Mouse (Mus musculus) MEL (cell line): Measurements from ENCODE around the gene Saa4. TPM values are rescaled to one million over a fixed set of nuclear protein-coding genes. Genes with fewer than 3 reads are reported as not detected.
"Not testable (repeated sequence)": the region's sequence is repeated elsewhere in the genome, so short reads cannot be mapped to it uniquely, and the experiment has no call there.

ENCODE experiments used
- DNase-seq: peaks from one replicate; pipeline ENCODE4 v3.0.0; 2011; ENCODE audit warnings: low read depth, low spot score
- H3K27ac ChIP-seq: 2 replicates; pipeline ENCODE4 v1.5.1; 2012; ENCODE audit warnings: low read depth, mild to moderate bottlenecking, control low read depth, low read length, moderate library complexity; ENCODE audit not compliant: control insufficient read depth
- H3K27me3 ChIP-seq, 2 experiments: fragments of 150-350 bp in 1 of 2; sonication (generic) in 1 of 2; 2 replicates each; pipeline ENCODE4 v1.6.1; 2012; ENCODE audit warnings: low read length in 2 of 2, mild to moderate bottlenecking in 2 of 2, improper control_type of control experiment in 1 of 2, moderate library complexity in 1 of 2; ENCODE audit not compliant: insufficient read depth in 2 of 2, control insufficient read depth in 1 of 2
- H3K36me3 ChIP-seq, 2 experiments: 2 replicates each; pipeline ENCODE4 v1.6.1; 2012 to 2014; ENCODE audit warnings: low read length in 2 of 2, improper control_type of control experiment in 1 of 2, inconsistent platforms in 1 of 2, mild to moderate bottlenecking in 1 of 2; ENCODE audit not compliant: insufficient read depth in 2 of 2, control insufficient read depth in 1 of 2
- H3K4me1 ChIP-seq, 2 experiments: fragments of 150-350 bp in 1 of 2; sonication (generic) in 1 of 2; 2 replicates each; pipeline ENCODE4 v1.6.1; 2012; ENCODE audit warnings: low read length in 2 of 2, improper control_type of control experiment in 1 of 2, mild to moderate bottlenecking in 1 of 2; ENCODE audit not compliant: insufficient read depth in 2 of 2, control insufficient read depth in 1 of 2
- H3K4me3 ChIP-seq, 2 experiments: fragments of 150-350 bp in 1 of 2; sonication (generic) in 1 of 2; 2 replicates each; pipeline ENCODE4 v1.5.1; 2012; ENCODE audit warnings: low read depth in 2 of 2, low read length in 2 of 2, mild to moderate bottlenecking in 2 of 2, moderate library complexity in 2 of 2, control low read depth in 1 of 2, improper control_type of control experiment in 1 of 2; ENCODE audit not compliant: control insufficient read depth in 1 of 2, insufficient read depth in 1 of 2
- H3K79me2 ChIP-seq: 2 replicates; pipeline ENCODE4 v1.6.1; 2012; ENCODE audit warnings: mild to moderate bottlenecking, low read length, moderate library complexity; ENCODE audit not compliant: control insufficient read depth, poor library complexity, insufficient read depth
- H3K9ac ChIP-seq: 2 replicates; pipeline ENCODE4 v1.6.1; 2012; ENCODE audit warnings: low read depth, mild to moderate bottlenecking, control low read depth, low read length, moderate library complexity; ENCODE audit not compliant: control insufficient read depth, poor library complexity, severe bottlenecking
- H3K9me3 ChIP-seq: fragments of 150-350 bp; sonication (generic); replicated peaks from 2 replicates; pipeline ENCODE4 v1.6.1; 2012; ENCODE audit warnings: mild to moderate bottlenecking, low read length, improper control_type of control experiment, moderate library complexity; ENCODE audit not compliant: insufficient read depth
- BHLHE40 ChIP-seq: IDR thresholded peaks from 2 replicates; pipeline ENCODE4 v1.6.1; 2012; ENCODE audit warnings: low read depth, mild to moderate bottlenecking, inconsistent platforms, low read length, improper control_type of control experiment, borderline replicate concordance
- CHD1 ChIP-seq: IDR thresholded peaks from 2 replicates; pipeline ENCODE4 v1.6.1; 2012; ENCODE audit warnings: low read depth, mild to moderate bottlenecking, inconsistent platforms, low read length, improper control_type of control experiment
- CTCF ChIP-seq, 3 experiments: IDR thresholded peaks in 2 of 3; conservative IDR thresholded peaks in 1 of 3; 2 replicates each; pipeline ENCODE4 v1.5.1; 2011 to 2012; ENCODE audit warnings: low read length in 3 of 3, low read depth in 2 of 3, mild to moderate bottlenecking in 2 of 3, improper control_type of control experiment in 1 of 3, inconsistent platforms in 1 of 3, mixed read lengths in 1 of 3, moderate library complexity in 1 of 3; ENCODE audit not compliant: control insufficient read depth in 1 of 3, insufficient read depth in 1 of 3, poor library complexity in 1 of 3, severe bottlenecking in 1 of 3
- ELF1 ChIP-seq: IDR thresholded peaks from 2 replicates; pipeline ENCODE4 v1.6.1; 2014; ENCODE audit warnings: low read depth, mild to moderate bottlenecking, inconsistent platforms, low read length, improper control_type of control experiment, moderate library complexity
- EP300 ChIP-seq, 2 experiments: IDR thresholded peaks; 2 replicates each; pipeline ENCODE4 v1.6.1; 2011; ENCODE audit warnings: improper control_type of control experiment in 2 of 2, low read length in 2 of 2, low read depth in 1 of 2, mild to moderate bottlenecking in 1 of 2
- GABPA ChIP-seq: IDR thresholded peaks from 2 replicates; pipeline ENCODE4 v1.6.1; 2012; ENCODE audit warnings: low read depth, mild to moderate bottlenecking, inconsistent platforms, low read length, improper control_type of control experiment, moderate library complexity
- HCFC1 ChIP-seq: IDR thresholded peaks from 2 replicates; pipeline ENCODE4 v1.6.1; 2012; ENCODE audit warnings: low read depth, mild to moderate bottlenecking, inconsistent platforms, low read length, improper control_type of control experiment, moderate library complexity
- JUND ChIP-seq: IDR thresholded peaks from 2 replicates; pipeline ENCODE4 v1.6.1; 2011; ENCODE audit warnings: low read depth, mild to moderate bottlenecking, improper control_type of control experiment, low read length
- KAT2A ChIP-seq: conservative IDR thresholded peaks from 2 replicates; pipeline ENCODE4 v1.6.1; 2012; ENCODE audit warnings: low read depth, low read length, improper control_type of control experiment, inconsistent platforms
- MAX ChIP-seq: IDR thresholded peaks from 2 replicates; pipeline ENCODE4 v1.6.1; 2011; ENCODE audit warnings: low read length, improper control_type of control experiment
- MAZ ChIP-seq: IDR thresholded peaks from 2 replicates; pipeline ENCODE4 v1.6.1; 2012; ENCODE audit warnings: low read depth, mild to moderate bottlenecking, inconsistent platforms, low read length, improper control_type of control experiment
- MYC ChIP-seq: IDR thresholded peaks from 2 replicates; pipeline ENCODE4 v1.6.1; 2011; ENCODE audit warnings: low read depth, mild to moderate bottlenecking, low read length, improper control_type of control experiment, moderate library complexity
- NELFE ChIP-seq: IDR thresholded peaks from 2 replicates; pipeline ENCODE4 v1.6.1; 2011; ENCODE audit warnings: low read depth, low read length, improper control_type of control experiment
- NRF1 ChIP-seq: IDR thresholded peaks from 2 replicates; pipeline ENCODE4 v1.6.1; 2014; ENCODE audit warnings: low read depth, mild to moderate bottlenecking, inconsistent platforms, low read length, improper control_type of control experiment, moderate library complexity; ENCODE audit not compliant: poor library complexity, insufficient read depth, severe bottlenecking
- POLR2A ChIP-seq, 2 experiments: IDR thresholded peaks; 2 replicates each; pipeline ENCODE4 v1.6.1; 2011 to 2012; ENCODE audit warnings: low read length in 2 of 2, mild to moderate bottlenecking in 2 of 2, control low read depth in 1 of 2, improper control_type of control experiment in 1 of 2, low read depth in 1 of 2, moderate library complexity in 1 of 2; ENCODE audit not compliant: control insufficient read depth in 1 of 2, insufficient read depth in 1 of 2, poor library complexity in 1 of 2
- POLR2AphosphoS2 ChIP-seq: IDR thresholded peaks from 2 replicates; pipeline ENCODE4 v1.6.1; 2011; ENCODE audit warnings: low read length, improper control_type of control experiment
- POLR2AphosphoS5 ChIP-seq: IDR thresholded peaks from 2 replicates; pipeline ENCODE4 v1.6.1; 2012; ENCODE audit warnings: low read depth, borderline replicate concordance, mild to moderate bottlenecking, inconsistent platforms, low read length, moderate library complexity, mixed read lengths
- RAD21 ChIP-seq: IDR thresholded peaks from 2 replicates; pipeline ENCODE4 v1.6.1; 2011; ENCODE audit warnings: mild to moderate bottlenecking, low read depth, low read length, improper control_type of control experiment
- SMC3 ChIP-seq: IDR thresholded peaks from 2 replicates; pipeline ENCODE4 v1.6.1; 2011; ENCODE audit warnings: low read depth, low read length, improper control_type of control experiment
- TBP ChIP-seq: IDR thresholded peaks from 2 replicates; pipeline ENCODE4 v1.8.0; 2011; ENCODE audit warnings: low read depth, low read length, improper control_type of control experiment
- ZC3H11A ChIP-seq: IDR thresholded peaks from 2 replicates; pipeline ENCODE4 v1.6.1; 2012; ENCODE audit warnings: low read depth, mild to moderate bottlenecking, inconsistent platforms, low read length, improper control_type of control experiment
- ZKSCAN1 ChIP-seq: IDR thresholded peaks from 2 replicates; pipeline ENCODE4 v1.6.1; 2012; ENCODE audit warnings: low read depth, mild to moderate bottlenecking, inconsistent platforms, low read length, improper control_type of control experiment, moderate library complexity
- ZNF384 ChIP-seq: IDR thresholded peaks from 2 replicates; pipeline ENCODE4 v1.6.1; 2012; ENCODE audit warnings: low read depth, mild to moderate bottlenecking, inconsistent platforms, low read length, improper control_type of control experiment
- polyA plus RNA-seq, 2 experiments: library from polyadenylated mRNA; stranded (reverse) in 1 of 2; unstranded in 1 of 2; fragments of >175 nt in 1 of 2; fragments of >200 nt in 1 of 2; gene quantifications; 2 replicates each; pipeline versions ENCODE4 v1.2.1 to v1.2.4; 2012; ENCODE audit warnings: low replicate concordance in 2 of 2, low read depth in 1 of 2; ENCODE audit not compliant: insufficient read length in 2 of 2, insufficient read depth in 1 of 2, missing spikeins in 1 of 2
- total RNA-seq: library from RNA; depleted of rRNA; stranded (reverse); fragments of 300-350 nt; gene quantifications from 2 replicates; pipeline ENCODE4 v1.2.3, GENCODE M21; 2012

Gene Saa4
- total and polyA plus RNA-seq, 3 experiments, result not detected

GRCm38 (mm10) chr7:46696754-46697153 is 35.6 kb downstream of the Saa4 start (continued):
- no peak for TF ChIP-seq MYC

- Histone ChIP-seq H3K9ac (no peak overlapping the region), H3K4me3 (no peak overlapping the region), H3K27me3 (no peaks in the 10 kb centered on the region), H3K79me2 (no peaks in the 10 kb centered on the region), H3K27ac (no peak overlapping the region), H3K9me3 (no peaks in the 10 kb centered on the region), H3K4me1 (no peaks in the 10 kb centered on the region), H3K36me3 (peaks cover 0 to 1% of the 10 kb centered on the region in 2 experiments; a peak in 2 of 4 replicates)
- DNase-seq, result no peak
- TF ChIP-seq EP300 (IDR thresholded peaks at IDR 0.05; ENCODE audit: low read depth in 1 of 2, low read length in 2 of 2) (no peak), BHLHE40 (no peak), POLR2AphosphoS5 (no peak), NELFE (no peak), HCFC1 (0 out of 2 replicates have a peak, but pooled peaks have one; percentile 19), RAD21 (no peak), CTCF (IDR thresholded peaks at IDR 0.05 in 2 of 3, conservative IDR thresholded peaks at IDR 0.05 in 1 of 3; ENCODE audit: control insufficient read depth in 1 of 3, insufficient read depth in 1 of 3, low read depth in 2 of 3, low read length in 3 of 3, poor library complexity in 1 of 3, severe bottlenecking in 1 of 3) (no peak)
Measured at GRCm38 (mm10) chr7:46686827-46687226, 45.6 kb downstream of the Saa4 start.

- Histone ChIP-seq H3K27ac (no peak overlapping the region), H3K36me3 (peaks cover 0 to 7% of the 10 kb centered on the region in 2 experiments; a peak in 2 of 4 replicates), H3K79me2 (no peaks in the 10 kb centered on the region), H3K9me3 (no peaks in the 10 kb centered on the region), H3K27me3 (no peaks in the 10 kb centered on the region), H3K9ac (no peak overlapping the region), H3K4me3 (no peak overlapping the region), H3K4me1 (peaks cover 6 to 9% of the 10 kb centered on the region in 2 experiments)
- no peak for DNase-seq
- TF ChIP-seq ZKSCAN1 (no peak), MAZ (no peak), NRF1 (no peak), CHD1 (no peak), KAT2A (no peak), POLR2AphosphoS2 (no peak), ELF1 (no peak), MAX (no peak), SMC3 (no peak), MYC (no peak), ZNF384 (no peak), ZC3H11A (no peak), JUND (no peak), GABPA (no peak), HCFC1 (no peak), TBP (no peak), POLR2A (IDR thresholded peaks at IDR 0.05; ENCODE audit: control insufficient read depth in 1 of 2, insufficient read depth in 1 of 2, low read depth in 1 of 2, low read length in 2 of 2, poor library complexity in 1 of 2) (no peak)
Measured at GRCm38 (mm10) chr7:46680732-46681131, 51.7 kb downstream of the Saa4 start.

- not testable (repeated sequence) for H3K27me3 ChIP-seq, DNase-seq, H3K9ac ChIP-seq, H3K9me3 ChIP-seq, H3K4me3 ChIP-seq, H3K79me2 ChIP-seq, H3K27ac ChIP-seq
- Histone ChIP-seq H3K36me3 (peaks cover 0 to 12% of the 10 kb centered on the region in 2 experiments; a peak in 2 of 4 replicates), H3K4me1 (peaks cover 10 to 16% of the 10 kb centered on the region in 2 experiments)
Measured at GRCm38 (mm10) chr7:46679044-46679443, 53.4 kb downstream of the Saa4 start.
